Mouse (Mus musculus): ENCODE measurements around the gene Ube2a. TPM values are rescaled to one million over a fixed set of nuclear protein-coding genes. Genes with fewer than 3 reads are reported as not detected.

The Ube2a gene
- polyA plus RNA-seq, 1 experiment from 2014 or later = 123 TPM

DNA sequence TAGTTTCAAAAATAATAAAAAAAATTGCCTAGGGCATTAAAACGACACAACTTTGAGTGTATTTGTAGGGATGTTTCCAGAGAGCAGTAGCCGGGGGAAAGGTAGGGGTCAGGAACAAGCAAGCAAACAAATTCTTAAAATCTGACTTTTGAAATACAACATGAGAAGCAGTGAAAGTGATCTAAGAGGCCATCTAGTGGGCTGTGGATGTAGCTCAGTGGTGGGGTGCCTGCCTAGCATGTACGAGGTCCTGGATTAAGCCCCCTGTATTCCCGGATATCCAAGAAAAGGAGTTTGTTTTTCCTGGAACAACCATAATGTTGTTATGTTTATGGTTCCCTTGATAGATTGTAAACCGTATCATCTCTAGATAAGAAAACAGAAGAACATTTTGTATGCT lies 32.8 kb downstream of the Ube2a start:
- Histone ChIP-seq H3K4me1 (0 out of 2 replicates have a peak, but pooled peaks cover 3% of the 10 kb centered on the region), H3K27ac (no peak overlapping the region)
- WGBS = 27% methylated on average over 5 of the region's 5 CpGs

DNA sequence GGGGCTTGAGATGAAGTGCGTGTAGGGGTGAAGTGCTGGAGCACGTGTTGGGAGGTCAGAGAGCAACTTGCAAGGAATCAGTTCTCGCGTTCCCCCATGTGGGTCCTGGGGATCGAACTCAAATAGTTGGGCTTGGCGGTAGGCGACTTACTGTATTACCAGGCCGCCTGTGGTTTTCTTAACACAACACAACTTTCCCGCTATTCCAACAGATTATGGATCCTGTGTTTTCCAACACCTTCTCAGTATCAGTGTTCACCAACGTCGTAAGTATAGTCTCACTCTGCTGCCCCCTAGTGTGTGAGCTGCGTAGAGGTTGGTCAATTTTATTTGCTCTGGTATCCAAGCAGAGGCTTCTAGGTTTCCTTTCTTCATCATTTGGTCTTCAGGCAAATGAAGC lies 37.6 kb downstream of the Ube2a start:
- Histone ChIP-seq H3K4me2 (replicated peaks) (no peak overlapping the region), H3K9me3 (no peaks in the 10 kb centered on the region), H3K9ac (no peak overlapping the region), H3K36me3 (peaks cover 2% of the 10 kb centered on the region; the same call in 1 of the 2 replicates), H3K27ac (no peak overlapping the region), H3K27me3 (no peaks in the 10 kb centered on the region), H3K4me3 (no peak overlapping the region), H3K4me1 (no peaks in the 10 kb centered on the region)
- ATAC-seq (ENCODE audit: low FRiP score, low read depth) = no peak
- 54% methylated on average over 12 of the region's 12 CpGs for WGBS

More for the DNA sequence above, 32.8 kb downstream of the Ube2a start:
- Histone ChIP-seq H3K9ac (no peak overlapping the region), H3K27me3 (no peaks in the 10 kb centered on the region), H3K9me3 (no peaks in the 10 kb centered on the region), H3K4me3 (no peak overlapping the region), H3K36me3 (no peaks in the 10 kb centered on the region), H3K4me2 (replicated peaks) (no peak overlapping the region)
- no peak for ATAC-seq (ENCODE audit: low FRiP score, low read depth)

DNA sequence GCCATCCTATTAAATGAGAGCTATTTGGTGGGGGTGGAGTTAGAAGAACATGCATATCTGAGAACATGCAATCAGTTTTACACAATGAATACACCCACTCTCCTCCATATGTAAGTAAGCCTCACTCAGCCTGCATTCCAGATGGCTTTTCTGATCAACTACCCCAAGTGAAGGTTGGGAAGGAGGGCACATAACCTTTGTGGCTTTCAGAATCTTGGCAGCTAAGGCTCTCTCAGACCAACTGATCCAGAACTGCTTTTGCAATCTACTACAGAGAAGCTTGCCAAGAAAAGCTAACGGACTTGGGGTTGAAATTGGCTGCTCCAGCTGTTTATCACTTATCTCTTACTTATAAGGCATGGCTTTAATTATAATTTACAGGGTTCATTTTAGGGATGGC lies 44.0 kb downstream of the Ube2a start:
- H3K4me3 ChIP-seq = no peak overlapping the region
- H3K4me2 ChIP-seq (replicated peaks) = no peak overlapping the region
- 90% methylated on average over 1 of the region's 1 CpGs for WGBS
- H3K27me3 ChIP-seq = no peaks in the 10 kb centered on the region
- H3K27ac ChIP-seq = no peak overlapping the region
- no peak for ATAC-seq (ENCODE audit: low FRiP score, low read depth)
- H3K9ac ChIP-seq = no peak overlapping the region
- H3K4me1 ChIP-seq = no peaks in the 10 kb centered on the region
- peaks cover 12% of the 10 kb centered on the region for H3K36me3 ChIP-seq
- H3K9me3 ChIP-seq = no peaks in the 10 kb centered on the region

DNA sequence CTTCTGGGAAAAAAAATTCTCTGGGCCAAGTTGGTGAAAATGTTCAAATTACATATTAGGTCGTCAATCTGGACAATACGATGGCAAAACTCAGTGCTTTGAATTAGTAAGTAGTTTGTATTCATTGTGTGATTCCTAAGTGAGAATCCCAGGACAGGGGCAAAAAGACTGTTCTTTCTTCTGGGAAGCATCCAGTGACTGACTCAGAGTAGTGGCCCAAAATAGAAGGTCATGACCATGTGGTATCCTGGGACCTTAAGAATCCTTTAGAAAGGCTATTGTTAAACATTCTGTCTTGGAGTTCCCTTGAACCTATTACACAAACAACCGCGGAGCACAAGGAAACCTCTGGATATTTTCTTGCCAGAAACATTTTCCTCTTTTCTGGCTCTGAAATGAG lies 47.6 kb downstream of the Ube2a start:
- Histone ChIP-seq H3K9ac (no peak overlapping the region), H3K4me1 (no peaks in the 10 kb centered on the region), H3K4me3 (no peak overlapping the region), H3K9me3 (no peaks in the 10 kb centered on the region), H3K4me2 (replicated peaks) (no peak overlapping the region), H3K36me3 (peaks cover 10% of the 10 kb centered on the region), H3K27me3 (no peaks in the 10 kb centered on the region), H3K27ac (no peak overlapping the region)
- ATAC-seq (ENCODE audit: low FRiP score, low read depth) = no peak
- 91% methylated on average over 4 of the region's 4 CpGs for WGBS

DNA sequence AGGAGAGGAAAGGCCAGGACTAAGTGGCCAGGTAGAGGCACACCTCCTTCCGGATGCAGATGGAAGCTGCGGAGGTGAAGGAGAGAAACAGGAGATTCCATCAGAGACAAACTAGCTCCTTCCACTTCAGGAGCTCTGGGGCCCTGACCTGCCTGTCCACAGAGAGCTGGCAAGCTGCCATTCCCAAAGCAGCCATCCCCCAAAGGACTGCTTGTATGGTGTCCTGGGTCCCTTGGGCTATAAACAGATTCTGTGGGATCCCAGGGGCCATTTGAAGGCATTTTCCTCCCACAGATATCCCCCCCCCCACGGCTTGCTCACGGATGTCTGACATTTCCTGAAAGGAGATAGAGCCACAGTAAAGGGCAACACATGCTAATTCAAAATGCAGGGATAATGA lies 55.1 kb downstream of the Ube2a start:
- ATAC-seq (ENCODE audit: low FRiP score, low read depth) = no peak
- Histone ChIP-seq H3K4me1 (no peaks in the 10 kb centered on the region), H3K27ac (no peak overlapping the region), H3K9me3 (no peaks in the 10 kb centered on the region), H3K4me3 (no peak overlapping the region), H3K36me3 (peaks cover 11% of the 10 kb centered on the region), H3K27me3 (no peaks in the 10 kb centered on the region), H3K4me2 (replicated peaks) (no peak overlapping the region), H3K9ac (no peak overlapping the region)
- 73% methylated on average over 4 of the region's 4 CpGs for WGBS

DNA sequence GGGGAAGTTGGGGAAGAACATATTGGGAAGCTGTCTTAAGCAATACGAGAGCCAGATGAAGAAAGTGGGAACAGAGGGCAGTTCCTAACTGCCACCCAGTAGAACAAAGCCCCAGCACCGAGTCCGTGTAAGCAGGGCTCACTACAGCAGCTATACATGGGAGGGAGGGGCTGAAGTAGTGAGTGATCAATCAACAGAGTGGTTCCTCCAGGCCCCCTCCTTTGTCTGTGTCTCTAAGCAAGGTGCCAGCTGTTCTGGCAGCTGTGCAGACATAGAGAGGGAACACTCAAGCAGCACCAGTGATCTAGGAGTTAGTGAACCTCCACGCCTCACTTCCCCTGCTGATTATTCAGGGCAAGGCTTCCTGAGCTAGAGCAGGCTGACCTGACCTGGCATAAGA lies 56.0 kb downstream of the Ube2a start:
- H3K27me3 ChIP-seq = no peaks in the 10 kb centered on the region
- ATAC-seq (ENCODE audit: low FRiP score, low read depth) = no peak
- H3K4me3 ChIP-seq = no peak overlapping the region
- no peaks in the 10 kb centered on the region for H3K4me1 ChIP-seq
- no peak overlapping the region for H3K4me2 ChIP-seq (replicated peaks)
- 76% methylated on average over 4 of the region's 4 CpGs for WGBS
- H3K9ac ChIP-seq = no peak overlapping the region
- peaks cover 11% of the 10 kb centered on the region for H3K36me3 ChIP-seq
- H3K9me3 ChIP-seq = no peaks in the 10 kb centered on the region
- H3K27ac ChIP-seq = no peak overlapping the region

DNA sequence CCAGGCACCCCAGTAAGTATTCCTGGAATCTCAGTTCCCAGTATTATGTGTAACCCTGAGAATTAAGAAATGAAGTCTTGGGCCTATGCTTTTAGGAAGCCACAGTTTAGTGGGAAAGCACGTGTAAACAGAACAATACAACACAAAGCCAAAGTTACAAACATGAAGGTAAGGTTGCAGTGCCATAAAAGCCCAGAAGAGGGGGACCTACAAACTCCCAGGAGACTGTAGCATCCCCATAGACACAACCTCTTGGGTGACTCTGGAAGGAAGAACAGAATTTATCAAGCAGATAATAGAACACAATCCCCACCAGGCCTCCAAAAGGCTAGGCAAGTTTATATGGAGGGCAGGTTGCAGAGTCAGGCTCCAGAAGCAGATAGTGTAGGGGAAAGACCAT lies 56.9 kb downstream of the Ube2a start:
- no peaks in the 10 kb centered on the region for H3K4me1 ChIP-seq
- no peak overlapping the region for H3K4me3 ChIP-seq
- H3K9me3 ChIP-seq = no peaks in the 10 kb centered on the region
- WGBS = 52% methylated on average over 1 of the region's 1 CpGs
- H3K27ac ChIP-seq = no peak overlapping the region
- no peak for ATAC-seq (ENCODE audit: low FRiP score, low read depth)
- no peaks in the 10 kb centered on the region for H3K27me3 ChIP-seq
- no peak overlapping the region for H3K9ac ChIP-seq
- peaks cover 11% of the 10 kb centered on the region for H3K36me3 ChIP-seq
- H3K4me2 ChIP-seq (replicated peaks) = no peak overlapping the region

Other genes starting within 250 kb of the Ube2a start
- gene Akap17b, start 228.5 kb upstream of the Ube2a start, polyA plus RNA-seq (2015; fragmentation: Nextera tagmentation; extraction: Ambion mirVana) = 2.8 and 3.1 TPM in 2 replicates
- 1.7 TPM in 2 replicates for gene Slc25a43, start 130.2 kb upstream of the Ube2a start, polyA plus RNA-seq (2015; fragmentation: Nextera tagmentation; extraction: Ambion mirVana)
- gene Slc25a5, start 78.2 kb upstream of the Ube2a start, polyA plus RNA-seq (2015; fragmentation: Nextera tagmentation; extraction: Ambion mirVana) = 445 and 463 TPM in 2 replicates
- gene C330007P06Rik, start 211 bp downstream of the Ube2a start, polyA plus RNA-seq (2015; fragmentation: Nextera tagmentation; extraction: Ambion mirVana) = 33.8 and 34.3 TPM in 2 replicates
- 1.5 TPM in 2 replicates for gene Nkrf, start 29.0 kb downstream of the Ube2a start, polyA plus RNA-seq (2015; fragmentation: Nextera tagmentation; extraction: Ambion mirVana)
- 75.9 and 77.1 TPM in 2 replicates for gene Sept6, start 117.9 kb downstream of the Ube2a start, polyA plus RNA-seq (2015; fragmentation: Nextera tagmentation; extraction: Ambion mirVana)
- gene Sowahd, start 174.9 kb downstream of the Ube2a start, polyA plus RNA-seq (2015; fragmentation: Nextera tagmentation; extraction: Ambion mirVana) = not detected in 2 replicates
- gene Rpl39, start 211.5 kb downstream of the Ube2a start, polyA plus RNA-seq (2015; fragmentation: Nextera tagmentation; extraction: Ambion mirVana) = 482 and 503 TPM in 2 replicates
- 17.4 and 19.7 TPM in 2 replicates for gene Upf3b, start 236.4 kb downstream of the Ube2a start, polyA plus RNA-seq (2015; fragmentation: Nextera tagmentation; extraction: Ambion mirVana)